Mouse (Mus musculus): ENCODE measurements around the gene Gm43191. TPM values are rescaled to one million over a fixed set of nuclear protein-coding genes. Genes with fewer than 3 reads are reported as not detected.
A peak's percentile ranks its signal among the peaks of the same experiment; 100 is the strongest.
"Not testable (repeated sequence)": the region's sequence is repeated elsewhere in the genome, so short reads cannot be mapped to it uniquely, and the experiment has no call there.

Gm43191 gene
- not detected for total RNA-seq (2022)

DNA sequence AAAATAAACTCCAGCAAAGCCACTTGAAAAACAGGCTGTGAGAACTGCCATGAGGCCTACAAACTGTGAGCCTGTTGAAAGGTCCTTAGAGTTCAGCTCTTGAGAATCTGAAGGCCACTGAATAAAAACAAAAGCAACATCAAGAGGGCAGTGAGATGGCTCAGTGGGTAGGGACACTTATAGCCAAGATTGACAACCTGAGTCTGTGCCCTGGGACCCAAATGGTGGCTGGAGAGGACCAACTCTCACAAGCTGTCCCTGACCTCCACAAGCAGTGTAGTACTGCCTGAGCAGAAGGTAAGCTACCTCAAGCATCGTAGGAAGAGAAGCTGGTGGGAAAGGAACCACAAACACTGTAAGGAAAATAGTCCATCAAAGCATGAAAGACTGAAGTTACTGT is at the start of gene Gm43191:
Gene Gm43191, minus strand, starts transcription at position 101 of the 400 bp plus-strand sequence.
- DNase-seq (ENCODE audit: low spot score in 2 of 2) = no peak

GRCm38 (mm10) chr3:116729483-116730174 is 48.6 kb upstream of the Gm43191 start:
- DNase-seq (ENCODE audit: low spot score in 2 of 2) = no peak

DNA sequence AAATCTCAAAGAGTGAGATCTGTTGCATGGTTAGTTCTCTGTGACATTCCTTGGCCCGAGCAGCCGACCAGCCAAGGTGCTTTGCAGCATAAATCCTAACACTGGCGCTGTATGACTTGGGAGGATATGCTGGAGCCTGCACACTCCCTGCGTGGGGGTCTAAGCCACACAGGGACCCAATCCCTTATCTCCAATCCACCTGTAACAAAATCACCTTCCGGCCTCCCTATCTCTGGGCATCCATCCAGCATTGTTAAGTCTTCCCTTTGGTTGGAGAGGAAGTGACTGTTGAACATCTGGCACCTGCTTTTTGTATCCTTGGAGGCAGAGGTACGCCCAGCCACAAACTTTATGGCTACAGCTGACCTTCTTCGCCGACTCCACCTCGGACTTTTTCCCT is 45.7 kb upstream of the Gm43191 start:
- no peak for DNase-seq (ENCODE audit: low spot score in 2 of 2)

DNA sequence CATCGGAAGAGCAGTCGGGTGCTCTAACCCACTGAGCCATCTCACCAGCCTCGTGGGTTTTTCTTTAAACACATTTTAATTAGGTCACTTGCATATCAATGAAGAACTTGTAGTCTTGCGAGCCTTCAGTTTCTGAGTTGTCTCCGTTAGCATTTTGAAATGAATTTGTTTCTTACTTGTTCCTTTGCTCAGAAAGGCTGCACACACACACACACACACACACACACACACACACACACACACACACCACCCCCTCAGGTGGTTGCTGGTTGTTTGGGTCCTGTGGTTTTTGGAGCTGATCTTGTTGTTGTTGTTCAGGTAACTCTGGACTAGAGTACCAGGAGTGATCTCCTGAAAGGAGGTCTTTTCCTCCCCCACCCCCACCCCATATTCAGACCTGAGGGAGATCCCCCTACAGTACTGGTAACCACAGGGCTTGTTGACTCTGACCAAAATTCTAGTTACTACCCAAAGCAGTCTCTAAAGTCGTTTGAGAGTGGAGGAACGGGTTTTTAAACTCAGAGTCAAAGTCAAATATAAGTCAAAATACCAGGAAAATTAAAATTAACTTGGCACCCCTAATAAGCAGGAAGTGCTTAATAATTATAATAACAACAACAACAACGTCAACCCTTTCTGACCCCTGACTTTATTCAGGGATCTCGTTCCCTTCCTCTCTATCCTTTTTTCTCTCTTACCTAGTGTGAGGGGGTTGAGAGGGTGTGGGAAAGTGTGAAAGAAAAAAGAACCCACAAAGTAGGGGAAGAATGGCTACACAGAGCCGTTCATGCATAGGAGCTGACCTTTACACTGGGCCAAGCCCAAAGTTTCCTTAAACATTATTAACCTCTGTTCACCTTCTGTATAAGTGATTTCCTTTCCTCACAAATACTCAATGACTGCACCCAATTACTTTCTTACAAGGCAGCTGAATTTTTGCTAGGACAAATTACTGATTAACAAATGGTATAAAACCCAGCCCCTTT is 42.7 kb upstream of the Gm43191 start:
- no peak for DNase-seq (ENCODE audit: low spot score in 2 of 2)

- no peak for DNase-seq (ENCODE audit: low spot score in 2 of 2)
Observed at GRCm38 (mm10) chr3:116722980-116723379, 41.9 kb upstream of the Gm43191 start.

DNA sequence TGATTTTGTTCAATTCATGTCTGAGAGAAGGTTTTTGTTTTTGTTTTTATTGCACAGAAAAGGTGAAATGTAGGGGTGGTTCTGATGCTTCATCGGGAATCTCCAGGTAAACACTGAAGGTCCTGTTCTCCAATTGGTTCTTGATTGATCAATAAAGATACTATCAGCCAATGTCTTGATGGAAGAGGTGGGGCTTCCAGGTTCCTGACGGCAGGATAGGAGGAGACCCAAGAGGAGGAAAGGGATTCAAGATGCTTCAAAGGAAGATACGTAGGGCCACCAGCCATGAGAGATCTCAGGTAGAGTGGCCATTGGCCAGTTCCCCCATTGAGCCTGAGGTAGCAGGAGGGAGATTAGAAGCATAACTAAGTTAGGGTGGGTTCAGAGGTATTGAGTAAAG is 37.9 kb upstream of the Gm43191 start:
- no peak for DNase-seq (ENCODE audit: low spot score in 2 of 2)

- no peak for DNase-seq (ENCODE audit: low spot score in 2 of 2)
Observed at GRCm38 (mm10) chr3:116713031-116713430, 32.0 kb upstream of the Gm43191 start.

- no peak for DNase-seq (ENCODE audit: low spot score in 2 of 2)
Observed at GRCm38 (mm10) chr3:116712436-116712881, 31.4 kb upstream of the Gm43191 start, which contains the start of gene Slc35a3. TSS of gene Slc35a3 (minus strand) at chr3:116712831.

- peak; percentile 46 to 73 for DNase-seq (ENCODE audit: low spot score in 2 of 2)
Observed at GRCm38 (mm10) chr3:116711624-116712435, 30.8 kb upstream of the Gm43191 start.

DNA sequence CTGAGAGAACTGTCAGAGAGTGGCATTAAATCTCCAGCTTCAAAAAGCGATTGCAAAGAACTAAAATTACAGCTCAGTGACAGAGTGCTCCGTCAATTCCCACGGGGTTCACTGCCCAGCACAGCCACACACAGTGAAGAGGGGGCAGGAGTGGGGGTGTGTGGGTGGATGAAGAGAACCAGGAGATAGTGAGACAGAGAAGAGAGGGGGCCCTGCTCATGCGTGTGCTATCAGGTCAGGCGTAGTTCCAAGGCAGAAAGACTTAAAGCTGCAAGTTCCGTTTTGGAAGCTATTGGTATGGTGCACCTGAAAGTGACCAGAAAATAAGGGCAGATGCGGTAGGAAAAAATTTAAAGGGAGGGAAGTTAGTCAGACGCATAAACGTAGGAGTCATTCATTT is 29.9 kb upstream of the Gm43191 start:
- no peak for DNase-seq (ENCODE audit: low spot score in 2 of 2)

GRCm38 (mm10) chr3:116705637-116706204 is 24.7 kb upstream of the Gm43191 start:
- DNase-seq (ENCODE audit: low spot score in 2 of 2) = no peak

- DNase-seq (ENCODE audit: low spot score in 2 of 2) = no peak
Observed at GRCm38 (mm10) chr3:116703835-116704234, 22.8 kb upstream of the Gm43191 start.

- no peak for DNase-seq (ENCODE audit: low spot score in 2 of 2)
Observed at GRCm38 (mm10) chr3:116702647-116703272, 21.7 kb upstream of the Gm43191 start.

DNA sequence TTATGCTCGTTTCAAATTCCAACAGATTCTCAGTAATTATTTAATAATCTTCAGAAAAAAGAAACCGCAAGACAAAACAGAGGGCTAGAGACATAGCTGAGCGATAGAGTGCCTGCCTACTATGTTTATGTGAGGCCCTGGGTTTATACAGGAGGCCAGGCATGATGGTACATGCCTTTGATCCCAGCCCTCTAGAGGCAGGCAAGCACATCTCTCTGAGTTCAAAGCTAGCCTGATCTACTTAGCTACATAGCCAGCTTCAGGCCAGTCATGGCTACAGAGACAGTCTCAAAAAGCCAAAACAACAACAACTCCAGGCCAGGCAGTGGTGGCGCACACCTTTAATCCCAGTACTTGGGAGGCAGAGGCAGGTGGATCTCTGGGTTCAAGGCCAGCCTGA is 20.5 kb upstream of the Gm43191 start:
- no peak for DNase-seq (ENCODE audit: low spot score in 2 of 2)

DNA sequence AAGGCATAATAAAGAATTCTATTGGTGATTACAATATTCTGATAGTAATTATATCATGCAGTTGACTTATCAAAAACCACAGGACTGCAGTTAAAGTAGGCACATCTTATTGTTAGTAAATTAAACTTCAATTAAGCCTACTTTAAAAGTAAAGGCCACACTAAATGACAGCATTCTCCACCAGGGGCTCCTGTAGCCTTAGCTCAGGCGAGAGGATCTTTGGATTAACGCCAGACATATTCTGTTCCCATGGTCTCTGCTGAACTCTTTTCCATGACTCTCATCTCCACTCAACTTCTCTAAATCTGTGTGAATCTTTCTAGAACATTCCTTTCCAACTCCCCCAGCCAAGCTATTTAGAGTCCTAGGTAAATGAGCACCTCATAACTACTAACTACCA is 17.7 kb upstream of the Gm43191 start:
- DNase-seq (ENCODE audit: low spot score in 2 of 2) = no peak

- DNase-seq (ENCODE audit: low spot score in 2 of 2) = no peak
Observed at GRCm38 (mm10) chr3:116695666-116695985, 14.6 kb upstream of the Gm43191 start.

- no peak for DNase-seq (ENCODE audit: low spot score in 2 of 2)
Observed at GRCm38 (mm10) chr3:116694955-116695665, 14.1 kb upstream of the Gm43191 start.

- DNase-seq (ENCODE audit: low spot score in 2 of 2) = no peak
Observed at GRCm38 (mm10) chr3:116694312-116694711, 13.3 kb upstream of the Gm43191 start.

DNA sequence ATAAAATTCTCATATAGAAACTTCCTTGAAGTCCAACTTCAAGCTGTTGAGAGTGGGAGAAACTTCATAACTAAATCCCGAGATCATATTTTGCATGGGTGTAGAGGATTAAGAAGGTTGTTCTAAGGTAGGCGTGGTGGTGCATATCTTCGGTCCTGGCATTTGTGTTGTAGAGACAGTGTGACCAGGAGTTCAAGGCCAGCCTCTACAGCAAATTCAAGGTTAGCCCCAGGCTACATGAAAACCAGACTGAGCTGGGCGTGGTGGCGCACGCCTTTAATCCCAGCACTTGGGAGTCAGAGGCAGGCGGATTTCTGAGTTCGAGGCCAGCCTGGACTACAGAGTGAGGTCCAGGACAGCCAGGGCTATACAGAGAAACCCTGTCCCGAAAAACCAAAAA is 16.8 kb downstream of the Gm43191 start:
- DNase-seq (ENCODE audit: low spot score in 2 of 2) = not testable (repeated sequence)

DNA sequence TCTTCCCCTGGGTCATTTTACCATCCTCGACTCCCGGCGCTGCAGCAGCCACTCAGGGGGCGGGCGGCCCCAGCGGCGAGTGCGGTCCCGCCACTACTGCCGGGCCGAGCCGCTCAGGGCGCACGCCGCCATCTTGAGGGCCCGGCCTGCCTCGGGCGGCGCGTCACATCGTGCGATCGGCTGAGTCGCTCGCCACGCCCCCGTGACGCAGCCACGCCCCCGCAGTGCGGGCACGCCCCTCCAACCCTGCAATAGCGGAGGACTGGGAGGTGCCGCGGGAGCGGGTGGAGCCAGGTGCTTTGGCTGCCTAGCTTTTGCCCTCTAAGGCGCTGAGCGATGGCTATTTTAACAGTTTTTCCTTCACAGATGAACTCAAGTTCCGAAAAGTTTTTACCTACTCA is 18.6 kb downstream of the Gm43191 start, which contains the start of gene Mfsd14a:
Gene Mfsd14a, minus strand, starts transcription at position 215 of the 401 bp plus-strand sequence.
- DNase-seq (ENCODE audit: low spot score in 2 of 2) = peak; percentile 95 to 96
